Mouse (Mus musculus) adrenal gland, postnatal 25 days (tissue): ENCODE results near the gene Ehd3. TPM values are rescaled to one million over a fixed set of nuclear protein-coding genes. Genes with fewer than 3 reads are reported as not detected.

ENCODE experiments used
- DNase-seq: peaks from one replicate; pipeline ENCODE4 v3.0.0; 2021; ENCODE audit warnings: mixed read lengths
- long read RNA-seq: library from polyadenylated mRNA; stranded (forward); transcript quantifications from one replicate; pipeline ENCODE4 v2.0.0, GENCODE M21; 2021
- total RNA-seq: library from RNA; stranded (reverse); gene quantifications from 2 replicates; pipeline ENCODE4 v1.2.3, GENCODE M21; 2021

Ehd3 gene
- total RNA-seq = 65.6 and 72.0 TPM in 2 replicates
- long read RNA-seq, transcript Ehd3-202 (1 exons, 3,528 nt) = minor isoform, 13 of 89 reads
- long read RNA-seq, transcript Ehd3-201 (6 exons, 3,659 nt) = major isoform, 59 of 89 reads
- long read RNA-seq, partial matches to known transcripts = 16 of 89 reads
- long read RNA-seq, other reads (novel, unspliced or antisense) = 1 of 89 reads

DNA sequence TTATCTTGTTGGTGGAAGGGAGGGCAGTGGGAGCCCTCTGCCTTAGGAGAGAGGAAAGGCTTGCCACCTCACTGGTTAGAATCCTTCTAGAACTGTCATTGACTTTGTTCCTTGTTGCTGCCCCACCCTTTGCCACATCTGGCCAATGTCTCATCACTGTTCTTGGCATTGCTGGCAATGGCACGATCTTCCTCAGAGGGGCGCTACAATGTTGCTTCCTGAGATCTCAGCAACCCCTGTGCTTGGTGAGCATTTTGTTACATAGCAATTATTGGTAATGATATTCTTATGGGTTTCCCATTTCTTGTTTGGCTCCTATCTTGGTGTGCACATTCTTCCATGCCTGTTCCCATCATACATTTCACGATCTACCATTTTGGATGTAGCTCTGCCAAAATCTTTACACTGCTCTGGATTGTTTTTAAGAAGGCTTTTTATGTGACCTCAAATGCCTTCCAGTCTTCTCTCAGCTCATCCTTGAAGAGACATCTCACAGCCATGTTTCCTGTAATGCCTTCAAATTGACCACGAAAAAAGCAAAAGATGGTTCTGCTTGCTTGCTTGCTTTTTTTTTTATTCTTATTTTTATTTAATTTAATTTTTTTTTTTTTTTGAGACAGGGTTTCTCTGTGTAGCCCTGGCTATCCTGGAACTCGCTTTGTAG is at the start of gene Ehd3:
Gene Ehd3 (plus strand): TSS at position 614 of the 664 bp plus-strand sequence.
- DNase-seq = no peak

DNA sequence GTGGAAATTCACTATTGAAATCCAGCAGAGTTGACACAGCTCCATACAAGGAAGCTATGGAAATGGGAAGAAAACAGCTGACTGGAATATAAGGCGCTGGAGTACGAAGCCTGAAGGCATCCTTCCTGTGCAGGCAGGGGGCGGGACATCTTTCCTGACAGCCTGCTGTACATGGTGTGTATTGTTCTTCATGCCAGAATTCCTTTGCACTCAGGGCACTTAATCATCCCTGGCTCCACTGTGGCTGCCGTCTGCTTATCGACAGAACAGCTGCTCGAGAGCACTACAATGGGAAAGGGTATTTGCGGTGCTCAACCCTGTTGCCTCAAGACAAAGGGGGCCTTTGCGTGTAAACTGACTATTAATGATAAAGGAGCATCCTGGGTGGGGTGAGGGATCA is 33.0 kb upstream of the Ehd3 start:
- peak; percentile 8 for DNase-seq

DNA sequence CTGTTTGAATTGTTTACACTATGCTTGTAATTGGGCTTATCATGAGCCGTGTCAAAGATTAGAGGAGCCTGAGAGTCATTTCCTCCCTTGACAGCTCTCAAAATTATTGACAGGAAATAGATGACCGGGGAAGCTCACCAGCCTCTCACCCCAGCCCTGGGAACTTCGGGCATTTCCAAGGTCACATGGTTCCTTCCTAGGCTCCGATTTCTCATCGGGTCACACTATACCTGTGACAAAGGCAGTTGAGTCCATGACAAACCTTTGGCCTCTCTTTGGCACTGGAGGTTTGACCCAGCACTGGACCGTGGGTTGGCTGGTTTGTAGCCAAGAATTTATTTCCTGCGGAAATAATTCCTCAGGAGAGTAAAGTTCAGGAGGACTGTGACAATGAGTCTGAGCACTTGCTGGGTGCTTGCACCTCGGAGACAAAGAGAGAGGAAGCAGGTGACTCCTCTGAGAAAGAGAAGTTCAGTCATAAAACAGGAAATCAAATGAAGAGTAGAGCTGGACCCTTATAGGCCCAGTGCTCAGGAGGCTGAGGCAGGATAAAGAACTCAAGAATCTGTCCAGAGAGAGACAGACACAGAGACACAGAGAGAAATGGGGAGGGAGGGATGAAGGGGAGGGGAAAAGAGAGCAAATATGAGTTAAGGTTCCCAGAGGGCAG is 17.2 kb upstream of the Ehd3 start:
- no peak for DNase-seq

DNA sequence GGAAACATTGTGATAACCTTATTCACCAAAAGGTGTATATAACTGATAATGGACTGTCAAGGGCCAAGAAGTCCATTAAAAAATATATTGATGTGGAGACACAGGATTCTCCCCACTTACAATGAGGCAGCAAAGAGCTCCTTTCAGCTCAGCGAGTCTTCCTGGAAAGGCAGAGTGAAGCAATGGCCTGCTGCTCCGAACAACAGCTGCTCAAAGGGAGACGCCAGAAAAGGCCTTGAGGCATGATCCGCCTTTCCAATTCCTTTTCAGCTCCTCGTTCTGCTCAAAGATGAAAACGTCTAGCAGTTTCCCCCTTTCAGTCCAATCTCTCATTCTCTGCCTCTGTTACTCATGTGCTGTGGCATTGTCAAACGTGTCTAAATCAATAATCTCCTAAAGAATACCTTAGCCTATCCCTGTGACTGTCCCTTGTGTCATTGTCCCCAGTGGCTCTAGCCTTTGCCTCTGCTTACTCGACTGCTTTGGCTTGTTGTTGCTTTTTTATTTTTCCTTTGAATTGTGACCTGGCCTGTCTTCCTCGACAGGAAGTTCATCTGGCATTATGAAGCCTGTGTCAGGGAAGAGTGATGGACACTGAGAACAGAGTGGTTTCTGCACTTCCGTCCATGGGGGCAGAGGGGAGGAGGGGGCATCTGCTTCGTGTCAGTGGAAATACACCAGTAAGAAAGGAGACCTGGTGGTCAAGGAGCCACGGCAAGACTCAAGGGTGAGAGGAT is 13.5 kb upstream of the Ehd3 start:
- no peak for DNase-seq

DNA sequence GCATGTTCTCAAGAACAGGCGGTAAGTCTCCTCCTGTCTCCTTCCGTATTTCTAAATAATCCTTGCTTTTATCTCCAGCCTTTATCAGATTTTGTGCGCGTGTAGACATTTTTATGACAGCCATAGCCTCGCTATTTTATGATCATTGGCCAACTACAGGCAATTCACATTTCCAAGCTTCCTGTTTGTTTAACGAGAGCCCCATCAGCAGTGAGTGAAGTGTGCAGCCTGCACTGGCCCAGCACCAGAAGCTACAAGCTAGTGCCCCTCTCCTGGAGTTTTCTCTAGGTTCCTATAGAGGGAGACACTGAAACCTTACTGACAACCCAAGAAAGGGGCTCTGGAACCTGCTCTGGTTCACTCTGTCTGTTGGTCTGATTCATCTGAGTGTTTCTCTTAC is 7.1 kb upstream of the Ehd3 start:
- DNase-seq = no peak

DNA sequence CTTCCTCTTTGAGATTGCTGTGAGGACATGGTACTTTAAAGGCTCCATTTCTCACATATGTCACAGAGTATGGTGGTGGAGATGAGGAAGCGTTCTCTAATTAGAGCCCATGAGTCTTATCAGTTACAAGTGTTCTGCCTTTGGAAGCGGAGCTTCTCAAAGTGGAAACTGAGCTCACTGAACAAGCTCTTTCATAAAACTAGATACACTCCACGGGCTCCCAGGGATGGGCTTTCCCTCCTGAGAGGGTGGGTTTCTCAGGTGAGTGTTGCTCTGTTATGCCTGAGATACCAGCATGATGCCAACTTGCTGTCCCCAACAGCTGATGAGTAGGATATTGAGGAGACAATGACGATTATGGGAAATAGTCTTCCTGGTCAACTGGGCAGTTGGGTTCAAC is 6.2 kb upstream of the Ehd3 start:
- DNase-seq = no peak

DNA sequence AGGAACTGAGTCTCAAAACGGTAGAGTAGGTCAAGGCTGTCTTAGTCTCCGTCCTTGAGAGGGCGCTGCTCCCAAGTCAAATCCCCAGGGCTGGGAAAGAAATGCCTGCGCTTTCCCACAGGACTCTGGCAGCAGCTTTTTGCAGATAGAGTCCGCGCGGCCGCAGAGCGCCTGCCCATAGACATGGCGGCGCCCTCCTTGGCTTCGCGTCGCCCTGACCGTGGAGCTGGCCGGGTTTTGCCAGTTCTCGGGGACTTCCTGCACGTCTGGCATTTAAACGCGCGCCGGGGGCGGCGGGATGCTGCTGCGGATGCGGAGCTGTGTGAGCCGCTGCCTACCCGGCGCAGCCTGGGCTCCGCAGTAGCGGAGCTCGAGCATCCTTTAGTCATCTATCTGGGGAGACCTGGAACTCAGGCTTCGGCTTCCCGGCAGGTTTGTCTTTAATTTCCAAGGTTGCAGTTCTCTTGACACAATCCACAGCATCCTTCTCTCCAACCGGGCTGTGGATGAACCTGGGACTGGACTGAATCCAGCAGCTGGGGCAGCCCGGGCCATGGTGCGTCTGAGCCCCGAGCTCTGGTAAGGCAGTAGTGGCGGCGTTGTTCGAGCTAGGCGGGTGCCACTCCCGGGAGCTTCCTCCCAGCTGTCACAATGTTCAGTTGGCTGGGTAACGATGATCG is 798 bp downstream of the Ehd3 start:
- peak; percentile 90 for DNase-seq

DNA sequence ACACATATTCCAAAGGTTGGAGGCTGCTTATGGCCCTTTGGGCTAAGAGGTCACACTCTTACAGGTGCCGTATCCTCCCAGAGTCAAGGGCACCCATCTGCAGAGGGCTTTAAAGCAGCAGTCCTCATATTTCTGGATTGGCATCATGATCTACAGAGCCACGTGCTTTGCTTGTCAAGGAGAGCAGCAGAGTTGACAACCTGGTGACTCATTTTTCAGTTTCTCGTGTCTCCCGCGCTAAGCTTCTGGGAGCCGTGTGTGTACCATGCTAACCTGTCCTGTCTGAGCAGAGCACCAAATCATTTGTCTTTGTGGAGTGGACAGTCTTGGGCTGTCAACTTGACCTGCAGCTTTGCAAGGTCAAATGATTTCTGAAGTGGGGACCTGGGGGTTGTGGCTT is 2.4 kb downstream of the Ehd3 start:
- no peak for DNase-seq

DNA sequence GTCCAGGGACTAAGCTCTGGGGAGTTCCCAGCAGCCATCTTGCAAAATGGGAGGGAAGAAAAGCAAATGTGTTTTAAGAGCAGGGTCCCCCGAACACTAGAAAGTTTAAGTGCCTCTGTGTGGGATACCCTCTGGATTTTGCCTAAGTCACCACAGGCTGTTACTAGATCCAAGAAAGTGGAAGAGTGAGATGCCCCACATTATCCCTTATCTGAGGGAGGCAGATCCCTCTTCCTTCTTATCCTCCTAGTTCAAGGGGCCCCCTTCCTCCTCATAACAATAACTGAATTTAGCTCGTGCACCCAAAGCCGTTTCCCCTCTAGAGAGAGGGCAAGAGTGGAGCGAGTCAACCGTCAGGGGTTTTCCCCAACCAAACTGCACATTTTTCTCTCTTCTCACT is 3.3 kb downstream of the Ehd3 start:
- DNase-seq = no peak

DNA sequence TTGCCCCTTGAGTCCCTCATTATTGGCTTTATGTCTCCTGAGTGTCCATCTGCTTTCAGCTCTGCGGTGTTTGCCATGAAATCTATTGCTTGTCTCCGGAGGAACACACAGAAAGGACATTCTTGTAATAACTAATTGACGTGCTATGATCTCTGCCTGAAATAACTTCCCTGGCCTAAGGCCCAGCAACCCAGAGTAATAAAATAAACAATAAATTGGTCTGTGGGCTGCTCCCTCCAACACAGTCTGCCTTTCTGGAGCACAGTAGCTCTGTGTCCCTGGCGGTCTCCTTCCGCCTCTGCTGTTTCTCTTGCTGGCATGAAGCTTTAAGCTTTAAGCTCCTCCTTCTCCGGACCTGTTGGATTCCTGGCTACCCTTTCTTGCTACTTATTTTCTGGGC is 4.5 kb downstream of the Ehd3 start:
- no peak for DNase-seq

DNA sequence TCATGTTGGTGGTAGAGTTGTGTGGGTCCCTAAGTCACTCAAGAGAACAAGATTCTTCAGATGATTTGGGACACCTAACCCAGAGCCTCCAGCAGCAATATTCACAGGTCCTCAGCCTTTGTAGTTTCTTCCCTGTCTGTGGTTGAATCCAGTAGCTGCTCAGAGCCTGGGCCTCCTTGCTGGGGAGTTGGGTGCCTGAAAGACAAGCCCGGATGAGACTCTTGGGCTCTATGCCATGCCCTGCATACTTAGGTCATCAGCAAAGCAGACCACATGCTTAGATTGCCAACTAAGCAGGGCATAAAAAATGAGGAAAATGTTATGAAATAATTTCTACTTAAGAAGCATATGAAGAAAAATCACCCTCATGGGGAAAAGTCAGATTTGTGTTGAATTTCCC is 6.9 kb downstream of the Ehd3 start:
- no peak for DNase-seq

DNA sequence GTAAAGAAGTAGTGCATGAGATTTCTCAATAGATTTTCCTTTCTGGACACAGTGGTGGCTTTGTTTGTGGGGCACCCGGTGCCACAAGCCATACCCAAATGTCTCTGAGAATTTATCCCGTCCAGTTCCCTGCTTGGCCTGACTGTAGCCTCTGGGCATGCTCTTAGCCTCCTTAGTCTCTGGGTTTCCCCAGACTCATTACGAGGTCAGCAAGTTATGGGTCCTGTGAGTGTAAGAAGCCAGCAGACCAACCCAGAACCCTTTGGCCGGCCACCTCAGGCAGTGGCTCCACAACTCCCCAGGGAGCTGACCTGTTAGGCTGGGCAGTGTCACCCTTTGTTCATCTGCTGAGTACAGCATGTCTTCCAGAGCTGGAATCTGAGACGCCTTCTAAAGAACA is 7.6 kb downstream of the Ehd3 start:
- DNase-seq = no peak

DNA sequence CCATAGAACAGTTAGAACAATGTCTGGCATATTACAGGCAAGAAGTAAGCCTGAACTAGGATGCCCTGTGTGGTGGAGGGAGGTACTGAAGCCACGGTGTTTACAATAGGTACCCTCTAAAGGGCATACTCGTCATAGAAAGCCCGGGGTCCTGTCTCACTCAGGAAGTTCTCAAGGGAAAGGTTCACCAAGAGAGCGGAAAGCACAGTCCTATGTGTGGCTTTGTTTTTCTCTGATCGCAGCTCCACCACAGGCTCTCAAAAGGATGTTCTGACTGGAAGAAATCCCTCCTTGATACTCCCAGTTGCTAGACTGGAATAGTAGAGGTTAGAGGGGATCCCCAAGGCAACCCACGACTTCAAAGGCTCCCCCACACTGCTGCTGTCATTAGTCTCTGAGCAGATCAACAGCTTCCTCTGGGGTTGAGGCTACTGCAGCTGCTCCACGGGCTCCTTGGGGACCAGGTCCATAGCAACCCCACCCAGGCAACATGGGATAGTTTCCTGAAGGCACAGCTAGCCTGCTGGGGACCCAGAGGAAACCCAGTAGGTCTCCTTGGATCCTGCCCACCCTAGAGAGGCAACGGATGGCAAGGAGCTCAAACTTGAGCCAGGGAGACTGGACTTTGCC is 9.2 kb downstream of the Ehd3 start:
- no peak for DNase-seq

DNA sequence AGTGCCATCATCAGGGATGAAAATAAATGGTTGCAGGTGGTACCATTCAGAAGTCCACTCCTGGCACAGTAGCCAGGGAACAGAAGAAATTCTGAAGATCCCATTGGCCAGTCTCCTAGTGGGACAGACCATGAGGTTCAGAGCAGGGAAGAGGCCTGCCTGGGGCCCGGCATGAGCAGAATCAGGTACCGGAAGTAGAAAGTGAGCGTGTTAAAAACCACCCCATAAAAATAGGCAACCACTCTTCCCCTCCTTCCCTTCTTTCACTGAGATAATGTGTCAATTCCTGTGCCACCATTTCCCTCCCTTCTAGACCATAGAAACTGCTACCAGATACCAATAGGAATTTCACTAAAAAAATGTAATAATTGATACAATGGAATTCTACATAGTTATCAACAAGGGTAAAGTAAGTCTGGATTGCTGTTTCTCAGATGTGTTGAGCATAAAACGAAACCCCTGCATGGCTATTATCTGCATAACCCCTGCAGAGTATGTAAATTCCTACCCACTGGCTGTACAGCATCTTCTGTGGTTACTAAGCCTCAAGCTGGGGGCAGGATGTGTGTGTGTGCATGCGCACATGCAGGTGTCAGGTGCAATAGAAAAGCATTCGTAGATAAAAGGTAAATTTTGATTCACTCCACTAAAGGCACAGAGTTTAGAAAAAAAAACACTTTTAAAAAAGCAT is 10.7 kb downstream of the Ehd3 start:
- no peak for DNase-seq

DNA sequence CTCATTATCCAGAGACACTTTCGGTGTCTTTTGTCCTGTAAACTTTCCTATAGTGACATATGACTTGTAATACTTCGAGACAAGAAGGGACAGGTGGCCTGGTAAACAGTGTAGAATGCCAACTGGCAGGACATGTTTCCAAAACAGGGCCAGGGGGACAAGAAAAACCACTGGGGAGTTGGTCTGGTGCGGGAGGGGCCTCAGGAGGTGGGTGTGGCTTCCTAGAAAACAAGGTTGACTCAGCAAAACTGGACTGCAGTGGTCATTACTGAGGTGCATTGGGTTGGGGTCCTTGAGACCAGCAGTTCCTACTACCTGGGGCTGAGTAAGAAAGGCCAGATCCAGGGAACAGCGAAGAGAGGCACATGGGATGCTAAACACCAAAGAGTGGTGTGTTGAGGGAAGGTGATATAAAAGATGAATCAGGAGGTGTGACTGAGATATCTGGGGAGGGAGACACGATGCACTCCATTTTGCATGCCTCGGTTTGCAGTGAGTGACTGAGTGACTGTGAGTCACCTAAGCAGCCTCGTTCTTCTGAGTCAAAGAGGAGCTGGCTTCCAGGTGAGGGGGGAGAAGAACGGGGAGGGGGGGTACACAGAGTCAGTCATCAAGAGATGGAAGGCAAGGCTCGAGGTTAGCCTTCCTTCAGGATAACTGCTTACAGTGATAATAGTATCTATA is 13.9 kb downstream of the Ehd3 start:
- DNase-seq = no peak

DNA sequence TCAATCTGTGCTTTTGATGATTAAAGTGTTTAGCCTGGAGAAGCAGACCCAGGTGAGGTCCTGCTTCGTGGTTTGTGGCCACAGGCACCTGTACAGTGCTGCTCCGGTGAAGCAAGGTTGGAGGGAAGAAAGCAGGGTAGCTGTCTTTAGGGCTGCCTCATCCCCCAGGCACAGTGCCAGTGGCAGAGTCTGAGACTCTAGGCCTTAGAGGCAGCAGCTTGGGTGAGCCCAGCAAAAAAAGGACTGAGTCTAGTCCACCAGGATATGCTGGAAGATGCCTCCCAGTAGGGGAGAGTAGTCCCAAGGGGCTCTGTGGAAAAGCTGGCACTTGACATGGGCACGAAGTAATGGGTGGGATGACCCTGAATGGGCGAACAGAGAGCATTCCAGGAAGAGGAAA is 15.0 kb downstream of the Ehd3 start:
- no peak for DNase-seq

DNA sequence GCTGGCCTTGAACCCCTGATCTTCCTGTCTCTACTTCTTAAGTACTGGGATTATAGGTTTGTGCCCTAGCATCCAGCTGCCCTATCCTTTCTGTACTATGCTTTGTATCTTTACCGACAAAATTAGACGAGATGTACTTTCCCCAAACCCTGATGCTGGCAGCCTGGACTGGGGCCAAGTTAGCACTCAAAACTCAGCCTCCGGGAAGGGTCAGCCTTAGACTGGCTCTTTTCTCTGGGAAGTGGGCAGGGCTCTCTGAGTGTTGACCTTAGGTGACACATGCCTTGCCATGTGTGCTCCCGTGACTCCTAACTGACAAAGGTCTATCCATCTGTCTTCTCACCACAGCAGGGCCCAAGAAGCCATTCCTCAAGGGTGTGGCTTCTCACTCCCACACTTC is 16.8 kb downstream of the Ehd3 start:
- no peak for DNase-seq

DNA sequence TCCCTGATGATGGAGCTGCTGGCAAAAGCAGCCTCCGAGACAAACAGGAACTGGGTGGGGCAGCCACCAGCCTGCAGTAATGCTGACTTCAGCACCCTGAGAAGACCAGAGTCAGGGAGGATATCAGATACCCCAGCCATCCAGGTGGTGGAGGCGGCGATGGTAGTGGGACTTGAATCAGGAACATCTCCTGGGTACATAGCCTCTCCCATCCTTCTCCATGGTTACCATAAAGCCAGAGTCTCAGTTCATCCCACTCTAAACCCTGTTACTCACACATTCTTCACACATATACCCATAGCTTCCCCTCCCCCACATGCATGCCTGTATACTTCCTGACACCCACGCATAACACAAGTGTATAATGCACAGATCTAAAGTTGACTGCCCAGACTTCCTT is 18.3 kb downstream of the Ehd3 start:
- no peak for DNase-seq

DNA sequence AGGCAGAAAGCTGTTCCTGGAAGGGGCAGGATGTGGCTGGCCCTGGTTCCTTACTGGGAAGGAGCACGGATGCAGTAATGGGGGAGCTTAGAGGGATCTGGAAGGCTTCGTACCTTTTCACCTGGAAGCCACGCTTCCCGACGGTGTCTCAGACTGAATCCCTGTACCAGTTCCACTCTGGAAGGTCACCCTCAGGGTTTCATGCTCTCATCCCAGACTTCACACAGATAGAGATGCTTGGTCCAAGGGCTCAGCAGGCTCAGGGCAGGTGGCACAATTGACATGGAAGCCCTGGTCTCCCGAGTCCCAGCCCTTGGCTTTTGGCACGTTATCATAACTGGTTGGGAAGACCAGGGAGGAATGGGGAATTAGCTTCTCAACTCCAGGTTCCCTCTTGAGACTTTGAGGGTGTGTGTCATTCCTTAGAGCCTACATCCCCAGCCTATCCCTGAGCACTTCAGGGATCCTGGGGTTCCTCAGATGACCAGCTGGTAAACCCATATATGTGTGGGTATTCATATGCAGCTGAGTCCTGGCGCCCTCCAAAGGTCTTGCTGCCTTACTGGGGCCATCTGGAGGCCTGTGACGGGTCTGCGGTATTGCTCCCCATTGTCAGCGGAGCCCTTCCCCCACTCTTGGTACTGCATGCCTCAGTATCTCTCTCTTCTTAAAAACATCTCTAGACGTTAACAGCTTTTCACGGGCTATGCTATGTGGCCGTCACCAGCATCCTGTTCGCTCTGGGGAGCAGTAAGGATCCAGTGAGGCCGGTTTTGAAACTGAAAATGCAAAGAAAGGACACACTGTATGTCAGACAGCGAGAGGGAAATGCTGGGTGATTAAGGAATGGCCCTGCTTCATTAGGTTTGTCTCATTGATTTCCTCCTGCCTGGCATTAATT is 19.4 kb downstream of the Ehd3 start:
- DNase-seq = no peak

DNA sequence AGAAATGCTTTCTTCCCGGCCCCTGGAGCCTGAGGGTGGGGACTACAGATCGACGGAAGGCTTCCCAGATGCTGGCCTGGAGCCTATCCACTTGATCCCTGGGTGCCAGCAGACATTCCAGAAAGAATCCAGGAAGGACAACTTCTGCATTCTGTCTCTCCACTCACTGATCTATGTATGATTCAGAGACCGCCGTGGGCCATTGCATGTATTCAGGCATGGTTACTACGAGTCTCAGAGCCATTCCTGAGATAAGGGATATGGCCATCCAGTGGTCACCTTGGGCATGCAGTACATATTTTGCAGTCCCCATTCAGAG is 20.0 kb downstream of the Ehd3 start:
- DNase-seq = no peak
